Mouse (Mus musculus) stomach, adult 2 months (tissue): ENCODE results near the gene Agap3. TPM values are rescaled to one million over a fixed set of nuclear protein-coding genes. Genes with fewer than 3 reads are reported as not detected.

Experiments used
- polyA plus RNA-seq: library from polyadenylated mRNA; depleted of rRNA; stranded (reverse); fragments of >200 nt; gene quantifications from 2 replicates; pipeline ENCODE4 v1.2.3, GENCODE M21; 2012; rRNA removed

The Agap3 gene
- 46.6 and 48.4 TPM in 2 replicates for polyA plus RNA-seq

GRCm38 (mm10) chr5:24452030-24452690 is at the start of gene Agap3:
Agap3 (plus strand) TSS chr5:24452177.

GRCm38 (mm10) chr5:24413042-24413693 is 38.8 kb upstream of the Agap3 start, which contains the start of gene Asic3:
Asic3 (plus strand) TSS chr5:24413392.

GRCm38 (mm10) chr5:24423129-24424003 is 28.6 kb upstream of the Agap3 start, which contains the start of the genes Cdk5 and Slc4a2:
Cdk5 (minus strand) TSS chr5:24423530.
Slc4a2 (plus strand) TSS chr5:24423837.

GRCm38 (mm10) chr5:24444746-24445427 is 7.1 kb upstream of the Agap3 start, which contains the start of gene Fastk:
Fastk (minus strand) TSS chr5:24445287.

GRCm38 (mm10) chr5:24447624-24448298 is 4.2 kb upstream of the Agap3 start, which contains the start of gene Tmub1:
Tmub1 (minus strand) TSS chr5:24447854.

GRCm38 (mm10) chr5:24526889-24527230 is 74.9 kb downstream of the Agap3 start, which contains the start of gene Gbx1:
Gbx1 (minus strand) TSS chr5:24527202.

GRCm38 (mm10) chr5:24540387-24541143 is 88.6 kb downstream of the Agap3 start, which contains the start of gene Asb10:
Asb10 (minus strand) TSS chr5:24540978.

Other genes starting within 250 kb of the Agap3 start
- gene Kcnh2, start 100.6 kb upstream of the Agap3 start, polyA plus RNA-seq: 26.9 and 37.0 TPM in 2 replicates
- 4.6 TPM in 2 replicates for gene Nos3, start 87.4 kb upstream of the Agap3 start, polyA plus RNA-seq
- 15.6 and 34.2 TPM in 2 replicates for gene Atg9b, start 60.0 kb upstream of the Agap3 start, polyA plus RNA-seq
- 44.2 and 47.3 TPM in 2 replicates for gene Abcb8, start 58.5 kb upstream of the Agap3 start, polyA plus RNA-seq
- gene Asic3, start 38.8 kb upstream of the Agap3 start, polyA plus RNA-seq: 0.09 and 0.21 TPM in 2 replicates
- gene Cdk5, start 28.6 kb upstream of the Agap3 start, polyA plus RNA-seq: 39.9 and 41.2 TPM in 2 replicates
- 175 and 193 TPM in 2 replicates for gene Slc4a2, start 28.3 kb upstream of the Agap3 start, polyA plus RNA-seq
- gene Fastk, start 6.9 kb upstream of the Agap3 start, polyA plus RNA-seq: 162 and 182 TPM in 2 replicates
- 49.2 and 79.9 TPM in 2 replicates for gene Tmub1, start 4.3 kb upstream of the Agap3 start, polyA plus RNA-seq
- not detected in 2 replicates for gene Gbx1, start 75.0 kb downstream of the Agap3 start, polyA plus RNA-seq
- gene Asb10, start 88.8 kb downstream of the Agap3 start, polyA plus RNA-seq: 1.7 TPM in 2 replicates
- gene 4931409K22Rik, start 104.6 kb downstream of the Agap3 start, polyA plus RNA-seq: not detected in 2 replicates
- gene Abcf2, start 125.3 kb downstream of the Agap3 start, polyA plus RNA-seq: 27.4 and 28.4 TPM in 2 replicates
- 26.1 and 27.7 TPM in 2 replicates for gene Chpf2, start 134.6 kb downstream of the Agap3 start, polyA plus RNA-seq
- gene Smarcd3, start 172.2 kb downstream of the Agap3 start, polyA plus RNA-seq: 39.3 and 74.8 TPM in 2 replicates
- gene Nub1, start 233.4 kb downstream of the Agap3 start, polyA plus RNA-seq: 15.9 and 19.1 TPM in 2 replicates